Mouse (Mus musculus) G1E (cell line): ENCODE measurements around the gene 6330403K07Rik.

Experiments used
- CTCF ChIP-seq: IDR thresholded peaks from 2 replicates; pipeline ENCODE4 v1.5.1; 2012; ENCODE audit warnings: low read depth, low read length, inconsistent platforms, mixed read lengths
- GATA1 ChIP-seq: IDR thresholded peaks from 2 replicates; pipeline ENCODE4 v1.6.1; 2012; ENCODE audit warnings: borderline replicate concordance, low read length, inconsistent platforms, mixed read lengths

GRCm38 (mm10) chr11:71018416-71019200 is 14.7 kb downstream of the 6330403K07Rik start:
- TF ChIP-seq CTCF = no peak
- no peak for TF ChIP-seq GATA1
